Mouse (Mus musculus) lung, postnatal 14 days (tissue): Measurements from ENCODE around the gene Rasl10b.

Source experiments
- DNase-seq: peaks from one replicate; pipeline ENCODE4 v3.0.0; 2021

Rasl10b gene

DNA sequence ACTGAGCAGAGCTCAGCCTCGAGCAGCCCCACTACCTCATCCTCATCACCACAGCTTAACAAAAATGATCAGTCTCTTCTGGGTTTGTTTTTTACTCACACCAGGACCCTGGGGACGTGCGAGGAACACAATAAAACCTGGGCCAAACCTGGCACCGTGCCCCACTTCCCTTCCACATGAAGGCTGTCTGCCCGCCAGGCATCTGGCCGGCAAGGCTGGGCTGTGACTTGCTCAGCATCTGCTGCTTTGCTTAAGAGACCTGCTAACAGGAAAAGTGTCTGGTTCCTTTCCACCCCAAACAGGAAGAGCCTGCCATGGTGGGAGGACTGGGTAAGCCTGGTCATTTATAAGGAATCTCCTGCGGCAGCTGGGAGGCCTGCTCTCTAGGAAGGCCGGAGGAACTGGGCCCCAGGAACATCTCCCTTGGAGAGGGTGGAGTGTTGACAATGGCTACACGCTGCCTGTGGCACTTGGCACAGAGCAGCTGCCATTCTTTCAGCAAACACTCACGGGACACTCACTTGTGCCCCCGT, 58.2 kb downstream of the Rasl10b start:
- peak; percentile 80 for DNase-seq

DNA sequence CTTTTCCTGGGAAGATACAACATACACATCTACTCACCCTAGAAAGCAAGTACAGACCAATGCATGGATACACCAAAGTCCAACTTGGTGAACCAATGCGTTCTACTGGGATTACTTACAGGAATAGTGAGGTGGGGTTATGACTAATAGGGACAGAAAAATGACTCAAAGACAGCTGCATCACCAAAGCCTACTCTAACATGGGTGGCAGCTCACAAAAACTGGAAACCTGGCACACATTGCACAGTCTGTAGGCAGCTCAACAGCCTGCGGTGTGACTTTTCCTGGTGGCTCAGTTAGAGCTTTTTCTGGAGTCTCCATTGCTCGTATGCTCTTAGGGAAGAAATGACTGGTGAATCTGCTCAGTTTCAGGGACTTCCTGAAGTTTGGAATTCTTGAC, 59.8 kb downstream of the Rasl10b start:
- no peak for DNase-seq
